In the genomic region with DNA sequence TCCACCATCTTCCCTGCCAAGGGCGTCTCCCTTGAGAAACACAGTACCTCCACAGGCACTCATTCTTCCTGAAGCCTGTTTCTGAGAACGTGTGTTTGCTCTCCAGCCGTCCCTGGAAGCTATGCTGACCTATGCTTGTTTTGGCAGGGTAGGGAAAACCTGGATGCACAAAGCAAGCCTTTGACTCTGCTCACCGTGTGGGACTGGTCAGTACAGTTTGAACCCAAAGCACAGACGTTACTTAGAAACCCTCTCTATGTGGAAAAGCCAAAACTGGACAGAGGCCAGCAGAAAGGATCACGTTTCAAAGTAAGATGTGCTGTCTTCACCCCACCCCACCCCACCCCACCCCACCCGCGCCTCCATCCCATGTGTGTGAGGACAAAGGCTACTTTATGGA, we compare ENCODE assay signal across 25 mouse cellular contexts. TPM values are rescaled to one million over a fixed set of nuclear protein-coding genes. Genes with fewer than 3 reads are reported as not detected.
DNase-seq lines count a peak whose midpoint lies in the region; ATAC-seq and TF ChIP-seq lines count a peak whose summit lies in the region.
"Had no signal": no experiment of that assay in that cellular context is flagged by ENCODE, and none has a peak within 500 bp of the region (broad histone marks: within the 10 kb centered on the region; RNA-seq: fewer than 3 reads in every experiment).

No protein-coding gene starts in this region.

- TF ChIP-seq CTCF in stomach, postnatal 0 days (IDR thresholded peaks at IDR 0.05; ENCODE audit: low read depth) = no peak

- 40% methylated on average over 8 of the region's 8 CpGs for WGBS in embryonic facial prominence, embryonic 13.5 days
- WGBS in embryonic facial prominence, embryonic 10.5 days = 58% methylated on average over 8 of the region's 8 CpGs
- WGBS in lung, embryonic 16.5 days = 39% methylated on average over 8 of the region's 8 CpGs
- WGBS in stomach, postnatal 0 days = 52% methylated on average over 8 of the region's 8 CpGs

- DNase-seq in embryonic facial prominence, embryonic 10.5 days (ENCODE audit: low spot score) = no peak
- peak; percentile 2 for DNase-seq in thymus, postnatal 4 days
- DNase-seq in thymus, adult 18-20 months = no peak
- peak; percentile 59 for DNase-seq in stomach, postnatal 0 days (ENCODE audit: low spot score)
- DNase-seq in thymus, postnatal 10 days (ENCODE audit: low spot score in 2 of 2) = no peak
- no peak for DNase-seq in embryo, embryonic 9.5 days (ENCODE audit: extremely low spot score)
- DNase-seq: cerebellum, adult 11 months; cerebellum, adult 9-11 months; gastrocnemius, postnatal 25 days; heart, postnatal 36 days; kidney, adult 8-10 months; kidney, postnatal 10 days had no signal

- no peak overlapping the region for H3K4me2 ChIP-seq in embryonic facial prominence, embryonic 13.5 days
- no peak overlapping the region for H3K4me2 ChIP-seq in lung, embryonic 16.5 days (ENCODE audit: low read depth, low read length)
- no peak overlapping the region for H3K4me2 ChIP-seq in stomach, postnatal 0 days (replicated peaks; ENCODE audit: low read depth)
- H3K4me2 ChIP-seq: embryonic facial prominence, embryonic 12.5 days; heart, embryonic 15.5 days; hindbrain, embryonic 14.5 days; midbrain, embryonic 12.5 days; neural tube, embryonic 15.5 days; stomach, embryonic 15.5 days had no signal

- peaks cover 84% of the 10 kb centered on the region for H3K36me3 ChIP-seq in embryonic facial prominence, embryonic 13.5 days
- peaks cover 97% of the 10 kb centered on the region for H3K36me3 ChIP-seq in embryonic facial prominence, embryonic 10.5 days (replicated peaks)
- H3K36me3 ChIP-seq in lung, embryonic 16.5 days (ENCODE audit: control insufficient read depth, insufficient read depth, low read length) = peaks cover 43% of the 10 kb centered on the region
- peaks cover 35% of the 10 kb centered on the region for H3K36me3 ChIP-seq in stomach, postnatal 0 days (ENCODE audit: control insufficient read depth, insufficient read depth, low read length)

- 0 out of 2 replicates have a peak overlapping the region, but pooled peaks have one; percentile 62 for H3K27ac ChIP-seq in embryonic facial prominence, embryonic 13.5 days
- H3K27ac ChIP-seq in embryonic facial prominence, embryonic 10.5 days (replicated peaks) = no peak overlapping the region
- peak overlapping the region; percentile 55 for H3K27ac ChIP-seq in lung, embryonic 16.5 days (ENCODE audit: low read length)
- H3K27ac ChIP-seq in stomach, postnatal 0 days (replicated peaks) = no peak overlapping the region
- H3K27ac ChIP-seq: embryonic facial prominence, embryonic 12.5 days; heart, embryonic 15.5 days; hindbrain, embryonic 14.5 days; liver, embryonic 14.5 days; midbrain, embryonic 12.5 days; neural tube, embryonic 15.5 days; stomach, embryonic 15.5 days had no signal

- H3K9ac ChIP-seq in embryonic facial prominence, embryonic 13.5 days = no peak overlapping the region
- no peak overlapping the region for H3K9ac ChIP-seq in lung, embryonic 16.5 days (ENCODE audit: low read length)
- no peak overlapping the region for H3K9ac ChIP-seq in stomach, postnatal 0 days (ENCODE audit: low read length)
- H3K9ac ChIP-seq: embryonic facial prominence, embryonic 12.5 days; heart, embryonic 15.5 days; hindbrain, embryonic 14.5 days; liver, embryonic 14.5 days; midbrain, embryonic 12.5 days; neural tube, embryonic 15.5 days; stomach, embryonic 15.5 days had no signal

- no peaks in the 10 kb centered on the region for H3K27me3 ChIP-seq in embryonic facial prominence, embryonic 13.5 days
- no peaks in the 10 kb centered on the region for H3K27me3 ChIP-seq in embryonic facial prominence, embryonic 10.5 days (replicated peaks; ENCODE audit: low read depth, poor library complexity, severe bottlenecking)
- H3K27me3 ChIP-seq in lung, embryonic 16.5 days (ENCODE audit: control insufficient read depth, insufficient read depth, low read depth, low read length) = no peaks in the 10 kb centered on the region
- no peaks in the 10 kb centered on the region for H3K27me3 ChIP-seq in stomach, postnatal 0 days (ENCODE audit: control insufficient read depth, insufficient read depth, low read length)
- H3K27me3 ChIP-seq: embryonic facial prominence, embryonic 12.5 days; heart, embryonic 15.5 days; midbrain, embryonic 12.5 days; neural tube, embryonic 15.5 days; Patski; stomach, embryonic 15.5 days had no signal

- no peak overlapping the region for H3K4me3 ChIP-seq in embryonic facial prominence, embryonic 13.5 days
- no peak overlapping the region for H3K4me3 ChIP-seq in embryonic facial prominence, embryonic 10.5 days
- H3K4me3 ChIP-seq in lung, embryonic 16.5 days (ENCODE audit: low read length) = no peak overlapping the region
- H3K4me3 ChIP-seq in stomach, postnatal 0 days (ENCODE audit: low read depth, low read length) = no peak overlapping the region
- H3K4me3 ChIP-seq: embryonic facial prominence, embryonic 12.5 days; heart, embryonic 15.5 days; midbrain, embryonic 12.5 days; neural tube, embryonic 15.5 days; stomach, embryonic 15.5 days had no signal

- ATAC-seq in embryonic facial prominence, embryonic 13.5 days (ENCODE audit: insufficient number of reproducible peaks, insufficient read depth, low FRiP score, low TSS enrichment, low read depth) = peak; percentile 65; the same call in 1 of the 2 replicates
- peak; percentile 69 for ATAC-seq in lung, embryonic 16.5 days (ENCODE audit: low read depth)
- ATAC-seq in stomach, postnatal 0 days (ENCODE audit: low FRiP score, low TSS enrichment) = peak; percentile 82
- ATAC-seq: CD4-positive, CD25-positive, alpha-beta regulatory T cell, adult 4 months; forebrain, embryonic 16.5 days; Patski had no signal

- TF ChIP-seq EP300 in stomach, postnatal 0 days (optimal IDR thresholded peaks at IDR 0.05) = no peak

- no peaks in the 10 kb centered on the region for H3K9me3 ChIP-seq in embryonic facial prominence, embryonic 13.5 days
- no peaks in the 10 kb centered on the region for H3K9me3 ChIP-seq in embryonic facial prominence, embryonic 10.5 days
- H3K9me3 ChIP-seq in lung, embryonic 16.5 days (ENCODE audit: control insufficient read depth, low read length) = no peaks in the 10 kb centered on the region
- H3K9me3 ChIP-seq in stomach, postnatal 0 days (ENCODE audit: control insufficient read depth, low read length) = no peaks in the 10 kb centered on the region
- H3K9me3 ChIP-seq: embryonic facial prominence, embryonic 12.5 days; heart, embryonic 15.5 days; midbrain, embryonic 12.5 days; neural tube, embryonic 15.5 days; stomach, embryonic 15.5 days had no signal

- H3K4me1 ChIP-seq in embryonic facial prominence, embryonic 13.5 days = 0 out of 2 replicates have a peak, but pooled peaks cover 6% of the 10 kb centered on the region
- H3K4me1 ChIP-seq in embryonic facial prominence, embryonic 10.5 days = no peaks in the 10 kb centered on the region
- peaks cover 9% of the 10 kb centered on the region; the same call in 1 of the 2 replicates for H3K4me1 ChIP-seq in lung, embryonic 16.5 days (replicated peaks; ENCODE audit: control insufficient read depth, insufficient read depth, low read length)
- no peaks in the 10 kb centered on the region for H3K4me1 ChIP-seq in stomach, postnatal 0 days (replicated peaks; ENCODE audit: control insufficient read depth, insufficient read depth)
- H3K4me1 ChIP-seq: embryonic facial prominence, embryonic 12.5 days; heart, embryonic 15.5 days; midbrain, embryonic 12.5 days; neural tube, embryonic 15.5 days; stomach, embryonic 15.5 days had no signal

RNA-seq across cellular contexts. Expression of a gene that starts 54.8 kb away (rescaled TPM):
- polyA plus RNA-seq in embryonic facial prominence, embryonic 13.5 days (2015; fragmentation: Nextera tagmentation; extraction: Ambion mirVana) = 89.9 and 98.2 TPM in 2 replicates
- polyA plus RNA-seq in embryonic facial prominence, embryonic 10.5 days (2016; fragmentation: Nextera tagmentation; extraction: Ambion mirVana) = 61.0 and 61.5 TPM in 2 replicates
- 71.3 and 72.0 TPM in 2 replicates for polyA plus RNA-seq in lung, embryonic 16.5 days (2015; fragmentation: Nextera tagmentation; extraction: Ambion mirVana)
- 70.7 and 73.9 TPM in 2 replicates for polyA plus RNA-seq in stomach, postnatal 0 days (2015; fragmentation: Nextera tagmentation; extraction: Ambion mirVana)

RNA-seq across cellular contexts. Expression of a gene that starts 55.2 kb away (rescaled TPM):
- not detected in 2 replicates for polyA plus RNA-seq in embryonic facial prominence, embryonic 13.5 days (2015; fragmentation: Nextera tagmentation; extraction: Ambion mirVana)
- not detected in 2 replicates for polyA plus RNA-seq in embryonic facial prominence, embryonic 10.5 days (2016; fragmentation: Nextera tagmentation; extraction: Ambion mirVana)
- polyA plus RNA-seq in lung, embryonic 16.5 days (2015; fragmentation: Nextera tagmentation; extraction: Ambion mirVana) = 0.67 TPM in 1 of 2 replicates, not detected in the other
- polyA plus RNA-seq in stomach, postnatal 0 days (2015; fragmentation: Nextera tagmentation; extraction: Ambion mirVana) = 2.0 and 3.9 TPM in 2 replicates
- polyA plus RNA-seq: CD4-positive, CD25-positive, alpha-beta regulatory T cell, adult 4 months; cortical plate, adult 2 months; forebrain, embryonic 16.5 days; heart, embryonic 15.5 days; neural tube, embryonic 15.5 days had no signal

Comparison
In these comparisons a context has a peak if more than half of its experiments do, and no peak if none do; other contexts are left out.
1. H3K27ac ChIP-seq: peak in embryonic facial prominence, embryonic 13.5 days (single experiment) and lung, embryonic 16.5 days (single experiment); none in embryonic facial prominence, embryonic 10.5 days (single experiment) and stomach, postnatal 0 days (single experiment).
2. DNase-seq: peak in thymus, postnatal 4 days (single experiment) and stomach, postnatal 0 days (single experiment); none in embryonic facial prominence, embryonic 10.5 days (single experiment), thymus, adult 18-20 months (0 of 2), thymus, postnatal 10 days (0 of 2) and embryo, embryonic 9.5 days (single experiment).
3. Peak in every context shown above with its lines, with median percentiles within 50 percentile points of each other: ATAC-seq.